Mouse (Mus musculus): ENCODE results near the gene Gm5796. TPM values are rescaled to one million over a fixed set of nuclear protein-coding genes. Genes with fewer than 3 reads are reported as not detected.
"Not testable (repeated sequence)": the region's sequence is repeated elsewhere in the genome, so short reads cannot be mapped to it uniquely, and the experiment has no call there.

The Gm5796 gene
- total RNA-seq (2017) = 0.30 TPM in 1 of 2 replicates, not detected in the other

DNA sequence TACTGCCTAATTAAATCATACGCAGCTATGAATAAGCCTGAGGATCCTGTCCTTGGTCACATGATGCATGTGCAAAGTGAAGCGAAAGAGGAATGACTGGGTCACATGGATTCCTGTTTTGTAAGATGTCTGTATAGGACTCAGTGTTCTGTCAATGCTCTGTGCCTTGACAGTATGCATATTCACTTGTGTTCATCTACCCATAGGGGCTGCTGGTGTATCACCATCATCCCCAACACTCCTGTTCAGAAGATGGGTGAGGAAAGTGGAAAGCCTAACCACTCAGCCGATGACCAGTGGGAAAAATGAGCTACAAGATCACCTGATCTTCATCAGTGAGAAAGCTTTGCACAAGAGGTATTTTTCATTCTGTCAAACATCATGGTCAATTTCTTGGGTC lies at the start of gene Gm5796:
Gm5796 (plus strand) TSS at position 301 of the 400 bp plus-strand sequence.
- ATAC-seq (replicated peaks in 1 of 2; ENCODE audit: insufficient read depth in 1 of 2, low FRiP score in 2 of 2, low TSS enrichment in 1 of 2, low read depth in 1 of 2, poor library complexity in 2 of 2, severe bottlenecking in 2 of 2) = not testable (repeated sequence)

DNA sequence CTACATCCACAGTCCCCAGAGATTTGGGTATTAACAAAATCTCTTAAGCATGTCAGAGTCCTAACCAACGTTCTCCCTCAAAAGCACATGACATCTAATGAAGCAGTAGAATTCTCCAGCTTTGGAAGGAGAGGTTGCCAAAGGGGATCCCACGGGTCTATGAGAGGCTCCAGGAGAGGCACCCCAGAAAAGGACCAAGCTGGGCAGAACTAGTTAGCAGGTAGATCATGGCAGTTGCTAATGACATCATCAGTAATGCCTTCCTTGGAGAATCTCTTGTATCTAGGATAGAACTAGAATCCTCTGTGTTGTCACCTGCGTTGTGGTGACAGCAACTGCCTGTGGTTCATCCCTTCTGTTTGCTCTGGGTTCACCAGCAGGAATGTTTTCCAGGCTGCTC lies 25.6 kb upstream of the Gm5796 start, which contains the start of gene Gm3099:
Gm3099 (plus strand) TSS at position 301 of the 400 bp plus-strand sequence.
- ATAC-seq (replicated peaks in 1 of 2; ENCODE audit: insufficient read depth in 1 of 2, low FRiP score in 2 of 2, low TSS enrichment in 1 of 2, low read depth in 1 of 2, poor library complexity in 2 of 2, severe bottlenecking in 2 of 2) = not testable (repeated sequence)

DNA sequence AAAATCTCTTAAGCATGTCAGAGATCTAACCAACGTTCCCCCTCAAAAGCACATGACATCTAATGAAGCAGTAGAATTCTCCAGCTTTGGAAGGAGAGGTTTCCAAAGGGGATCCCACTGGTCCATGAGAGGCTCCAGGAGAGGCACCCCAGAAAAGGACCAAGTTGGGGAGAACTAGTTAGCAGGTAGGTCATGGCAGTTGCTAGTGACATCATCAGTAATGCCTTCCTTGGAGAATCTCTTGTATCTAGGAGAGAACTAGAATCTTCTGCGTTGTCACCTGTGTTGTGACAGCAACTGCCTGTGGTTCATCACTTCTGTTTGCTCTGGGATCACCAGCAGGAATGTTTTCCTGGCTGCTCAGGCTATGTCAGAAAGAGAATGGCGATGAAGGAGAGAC lies 60.1 kb downstream of the Gm5796 start, which contains the start of gene Gm3115:
Gm3115 (plus strand) TSS at position 301 of the 400 bp plus-strand sequence.
- ATAC-seq (replicated peaks in 1 of 2; ENCODE audit: insufficient read depth in 1 of 2, low FRiP score in 2 of 2, low TSS enrichment in 1 of 2, low read depth in 1 of 2, poor library complexity in 2 of 2, severe bottlenecking in 2 of 2) = not testable (repeated sequence)

Other genes with a start within 250 kb of the Gm5796 start
- gene Gm3002, start 213.9 kb upstream of the Gm5796 start, total RNA-seq (2017) = not detected in 2 replicates
- gene Gm3033, start 177.7 kb upstream of the Gm5796 start, total RNA-seq (2017) = not detected in 2 replicates
- gene Gm2916, start 139.8 kb upstream of the Gm5796 start, total RNA-seq (2017) = not detected in 2 replicates
- not detected in 2 replicates for gene Gm3029, start 92.2 kb upstream of the Gm5796 start, total RNA-seq (2017)
- gene Gm3095, start 60.4 kb upstream of the Gm5796 start, total RNA-seq (2017) = not detected in 2 replicates
- not detected in 2 replicates for gene Gm3099, start 25.5 kb upstream of the Gm5796 start, total RNA-seq (2017)
- not detected in 2 replicates for gene Gm3115, start 60.2 kb downstream of the Gm5796 start, total RNA-seq (2017)
- gene Gm8108, start 86.6 kb downstream of the Gm5796 start, total RNA-seq (2017) = 2.0 and 4.4 TPM in 2 replicates
- gene Gm3127, start 141.1 kb downstream of the Gm5796 start, total RNA-seq (2017) = not detected in 2 replicates
- 0.25 and 1.6 TPM in 2 replicates for gene Gm2974, start 158.6 kb downstream of the Gm5796 start, total RNA-seq (2017)
- not detected in 2 replicates for gene Gm3138, start 225.7 kb downstream of the Gm5796 start, total RNA-seq (2017)